In the genomic region with DNA sequence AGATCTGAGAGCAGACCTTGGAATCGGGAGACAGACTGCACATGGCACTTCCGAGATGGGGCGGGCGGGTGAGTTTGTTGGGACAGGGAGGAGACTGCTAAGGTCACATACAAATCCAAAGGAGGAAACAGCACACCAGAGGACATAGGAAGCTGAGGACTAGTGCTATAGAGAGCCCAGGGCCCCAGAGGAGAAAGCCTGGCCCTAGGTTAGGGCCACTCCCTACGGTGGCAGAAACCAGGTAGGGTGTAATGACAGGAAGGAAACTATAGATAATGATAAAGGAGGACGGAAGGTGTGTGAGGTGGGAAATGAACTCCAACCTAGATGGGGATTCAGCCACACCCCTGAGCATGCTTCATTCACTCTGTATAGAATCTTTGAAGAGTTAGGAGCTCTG, we compare ENCODE assay signal across 26 mouse cellular contexts. TPM values are rescaled to one million over a fixed set of nuclear protein-coding genes. Genes with fewer than 3 reads are reported as not detected.
A peak's percentile ranks its signal among the peaks of the same experiment; 100 is the strongest.
DNase-seq lines count a peak whose midpoint lies in the region; ATAC-seq and TF ChIP-seq lines count a peak whose summit lies in the region.
"Had no signal": no experiment of that assay in that cellular context is flagged by ENCODE, and none has a peak within 500 bp of the region (broad histone marks: within the 10 kb centered on the region; RNA-seq: fewer than 3 reads in every experiment).

No protein-coding gene starts in this region.

- no peak overlapping the region for H3K9ac ChIP-seq in heart, adult 2 months (ENCODE audit: low read depth, low read length)
- H3K9ac ChIP-seq in intestine, postnatal 0 days (ENCODE audit: low read depth, low read length) = no peak overlapping the region
- H3K9ac ChIP-seq in stomach, postnatal 0 days (ENCODE audit: low read length) = no peak overlapping the region
- no peak overlapping the region for H3K9ac ChIP-seq in neural tube, embryonic 15.5 days (replicated peaks)
- H3K9ac ChIP-seq: embryonic facial prominence, embryonic 13.5 days; embryonic facial prominence, embryonic 15.5 days; forebrain, embryonic 13.5 days; forebrain, embryonic 15.5 days had no signal

- intact Hi-C loops in heart, adult 2 months (cut with DNase I) = no loop called here

- TF ChIP-seq POLR2A in heart, adult 2 months (IDR thresholded peaks at IDR 0.05; ENCODE audit: insufficient read depth, low read depth, low read length) = no peak
- TF ChIP-seq POLR2A in small intestine, adult 2 months (IDR thresholded peaks at IDR 0.05; ENCODE audit: low read depth, low read length) = no peak

- WGBS in heart, embryonic 10.5 days = 75% methylated on average over 6 of the region's 6 CpGs
- 68% methylated on average over 6 of the region's 6 CpGs for WGBS in heart, adult 2 months
- WGBS in intestine, postnatal 0 days = 45% methylated on average over 6 of the region's 6 CpGs
- WGBS in small intestine, adult 2 months = 38% methylated on average over 6 of the region's 6 CpGs
- WGBS in stomach, postnatal 0 days = 68% methylated on average over 6 of the region's 6 CpGs
- 89% methylated on average over 6 of the region's 6 CpGs for WGBS in neural tube, embryonic 15.5 days

- DNase-seq in heart, embryonic 10.5 days (ENCODE audit: low spot score) = no peak
- DNase-seq in heart, adult 2 months = no peak
- DNase-seq in stomach, postnatal 0 days (ENCODE audit: low spot score) = no peak
- DNase-seq in cerebellum, postnatal 36 days = no peak
- DNase-seq: adrenal gland, adult 8-10 months; adrenal gland, postnatal 14 days; adrenal gland, postnatal 36 days; B cell, adult 2 months; cerebellum, adult 11-12 months; cerebellum, adult 9-10 months; cerebellum, postnatal 10 days; embryo, embryonic 11 days had no signal

- no peak for TF ChIP-seq EP300 in heart, adult 2 months (IDR thresholded peaks at IDR 0.05; ENCODE audit: insufficient read depth, low read depth, low read length)
- TF ChIP-seq EP300 in stomach, postnatal 0 days (optimal IDR thresholded peaks at IDR 0.05) = no peak

- no peak overlapping the region for H3K4me3 ChIP-seq in heart, embryonic 10.5 days
- no peak overlapping the region for H3K4me3 ChIP-seq in heart, adult 2 months
- no peak overlapping the region for H3K4me3 ChIP-seq in intestine, postnatal 0 days (ENCODE audit: low read depth, low read length)
- no peak overlapping the region for H3K4me3 ChIP-seq in small intestine, adult 2 months (ENCODE audit: low read depth, low read length)
- no peak overlapping the region for H3K4me3 ChIP-seq in stomach, postnatal 0 days (ENCODE audit: low read depth, low read length)
- H3K4me3 ChIP-seq in neural tube, embryonic 15.5 days (replicated peaks) = no peak overlapping the region
- H3K4me3 ChIP-seq: embryonic facial prominence, embryonic 13.5 days; embryonic facial prominence, embryonic 15.5 days; erythroblast, embryonic 14.5 days; forebrain, embryonic 13.5 days; forebrain, embryonic 15.5 days had no signal

- peak; percentile 72 for ATAC-seq in intestine, postnatal 0 days
- peak; percentile 40 for ATAC-seq in stomach, postnatal 0 days (ENCODE audit: low FRiP score, low TSS enrichment)
- ATAC-seq in neural tube, embryonic 15.5 days (ENCODE audit: low FRiP score) = no peak
- ATAC-seq in monocyte, adult 5-6 weeks (replicated peaks; ENCODE audit: insufficient number of reproducible peaks, low FRiP score, low TSS enrichment, poor library complexity, severe bottlenecking) = no peak
- ATAC-seq: activated CD4-positive, CD25-positive, alpha-beta regulatory T cell, adult 4 months; CD4-positive, CD25-positive, alpha-beta regulatory T cell, adult 4 months; forebrain, embryonic 13.5 days; forebrain, embryonic 15.5 days; Patski had no signal

- TF ChIP-seq CTCF in heart, adult 2 months (IDR thresholded peaks at IDR 0.05) = no peak
- no peak for TF ChIP-seq CTCF in intestine, postnatal 0 days (IDR thresholded peaks at IDR 0.05; ENCODE audit: low read depth)
- no peak for TF ChIP-seq CTCF in small intestine, adult 2 months (IDR thresholded peaks at IDR 0.05; ENCODE audit: extremely low read depth, insufficient read length, insufficient replicate concordance, low read depth, low read length)
- no peak for TF ChIP-seq CTCF in stomach, postnatal 0 days (IDR thresholded peaks at IDR 0.05; ENCODE audit: low read depth)

- no peaks in the 10 kb centered on the region for H3K79me2 ChIP-seq in heart, adult 2 months (replicated peaks; ENCODE audit: control insufficient read depth, insufficient read depth, low read length)

- H3K27ac ChIP-seq in heart, embryonic 10.5 days = peak overlapping the region; percentile 22; the same call in 1 of the 2 replicates
- no peak overlapping the region for H3K27ac ChIP-seq in heart, adult 2 months
- H3K27ac ChIP-seq in intestine, postnatal 0 days (ENCODE audit: low read depth, low read length) = no peak overlapping the region
- peak overlapping the region; percentile 19; the same call in 1 of the 2 replicates for H3K27ac ChIP-seq in small intestine, adult 2 months (ENCODE audit: insufficient read depth, low read depth, low read length)
- H3K27ac ChIP-seq in stomach, postnatal 0 days (replicated peaks) = no peak overlapping the region
- no peak overlapping the region for H3K27ac ChIP-seq in neural tube, embryonic 15.5 days (replicated peaks)
- H3K27ac ChIP-seq: embryonic facial prominence, embryonic 13.5 days; embryonic facial prominence, embryonic 15.5 days; forebrain, embryonic 13.5 days; forebrain, embryonic 15.5 days had no signal

- H3K27me3 ChIP-seq in heart, embryonic 10.5 days (ENCODE audit: insufficient read depth, poor library complexity, severe bottlenecking) = no peaks in the 10 kb centered on the region
- H3K27me3 ChIP-seq in heart, adult 2 months (ENCODE audit: control insufficient read depth, insufficient read depth, low read length) = no peaks in the 10 kb centered on the region
- H3K27me3 ChIP-seq in intestine, postnatal 0 days (replicated peaks; ENCODE audit: control insufficient read depth, insufficient read depth, low read length) = no peaks in the 10 kb centered on the region
- no peaks in the 10 kb centered on the region for H3K27me3 ChIP-seq in small intestine, adult 2 months (ENCODE audit: control insufficient read depth, insufficient read depth, low read length)
- no peaks in the 10 kb centered on the region for H3K27me3 ChIP-seq in stomach, postnatal 0 days (ENCODE audit: control insufficient read depth, insufficient read depth, low read length)
- no peaks in the 10 kb centered on the region for H3K27me3 ChIP-seq in neural tube, embryonic 15.5 days (replicated peaks)
- H3K27me3 ChIP-seq: CH12.LX; embryonic facial prominence, embryonic 13.5 days; embryonic facial prominence, embryonic 15.5 days; forebrain, embryonic 13.5 days; forebrain, embryonic 15.5 days; Patski had no signal

- peaks cover 36% of the 10 kb centered on the region for H3K4me1 ChIP-seq in heart, embryonic 10.5 days
- peaks cover 1% of the 10 kb centered on the region for H3K4me1 ChIP-seq in heart, adult 2 months (ENCODE audit: control insufficient read depth, insufficient read depth, low read length)
- H3K4me1 ChIP-seq in intestine, postnatal 0 days (replicated peaks; ENCODE audit: control insufficient read depth, insufficient read depth, low read length) = peaks cover 9% of the 10 kb centered on the region
- peaks cover 21% of the 10 kb centered on the region; the same call in 1 of the 2 replicates for H3K4me1 ChIP-seq in small intestine, adult 2 months (ENCODE audit: control insufficient read depth, insufficient read depth, insufficient read length, low read length)
- peaks cover 4% of the 10 kb centered on the region; the same call in 1 of the 2 replicates for H3K4me1 ChIP-seq in stomach, postnatal 0 days (replicated peaks; ENCODE audit: control insufficient read depth, insufficient read depth)
- peaks cover 12% of the 10 kb centered on the region for H3K4me1 ChIP-seq in neural tube, embryonic 15.5 days

- H3K36me3 ChIP-seq in heart, embryonic 10.5 days = peaks cover 24% of the 10 kb centered on the region
- no peaks in the 10 kb centered on the region for H3K36me3 ChIP-seq in heart, adult 2 months (ENCODE audit: control insufficient read depth, insufficient read depth, low read length)
- peaks cover 2% of the 10 kb centered on the region; the same call in 1 of the 2 replicates for H3K36me3 ChIP-seq in intestine, postnatal 0 days (ENCODE audit: control insufficient read depth, insufficient read depth)
- peaks cover 2% of the 10 kb centered on the region; the same call in 1 of the 2 replicates for H3K36me3 ChIP-seq in small intestine, adult 2 months (ENCODE audit: control insufficient read depth, insufficient read depth, low read length)
- peaks cover 5% of the 10 kb centered on the region; the same call in 1 of the 2 replicates for H3K36me3 ChIP-seq in stomach, postnatal 0 days (ENCODE audit: control insufficient read depth, insufficient read depth, low read length)
- peaks cover 41% of the 10 kb centered on the region for H3K36me3 ChIP-seq in neural tube, embryonic 15.5 days

- H3K4me2 ChIP-seq in intestine, postnatal 0 days (replicated peaks; ENCODE audit: low read depth) = no peak overlapping the region
- H3K4me2 ChIP-seq in stomach, postnatal 0 days (replicated peaks; ENCODE audit: low read depth) = no peak overlapping the region
- H3K4me2 ChIP-seq in neural tube, embryonic 15.5 days = no peak overlapping the region
- H3K4me2 ChIP-seq: embryonic facial prominence, embryonic 13.5 days; embryonic facial prominence, embryonic 15.5 days; forebrain, embryonic 13.5 days; forebrain, embryonic 15.5 days had no signal

- no peaks in the 10 kb centered on the region for H3K9me3 ChIP-seq in heart, embryonic 10.5 days
- no peaks in the 10 kb centered on the region for H3K9me3 ChIP-seq in intestine, postnatal 0 days (ENCODE audit: control insufficient read depth)
- H3K9me3 ChIP-seq in stomach, postnatal 0 days (ENCODE audit: control insufficient read depth, low read length) = no peaks in the 10 kb centered on the region
- no peaks in the 10 kb centered on the region for H3K9me3 ChIP-seq in neural tube, embryonic 15.5 days (replicated peaks)
- H3K9me3 ChIP-seq: embryonic facial prominence, embryonic 13.5 days; embryonic facial prominence, embryonic 15.5 days; forebrain, embryonic 13.5 days; forebrain, embryonic 15.5 days; G1E had no signal

RNA-seq across cellular contexts. Expression of a gene that starts 5.4 kb away (rescaled TPM):
- polyA plus RNA-seq in heart, embryonic 10.5 days (2016; fragmentation: Nextera tagmentation; extraction: Ambion mirVana) = 43.7 and 44.0 TPM in 2 replicates
- total RNA-seq in heart, adult 2 months (2021) = 1 to 10 TPM; 1.3 to 1.8 TPM
- 0.70 and 2.0 TPM in 2 replicates for polyA plus RNA-seq in heart, adult 2 months (2012; rRNA removed)
- polyA plus RNA-seq in intestine, postnatal 0 days (2015; fragmentation: Nextera tagmentation; extraction: Ambion mirVana) = 7.7 and 7.9 TPM in 2 replicates
- polyA plus RNA-seq in small intestine, adult 2 months (2012; rRNA removed) = 0.70 and 1.1 TPM in 2 replicates
- 7.9 and 8.6 TPM in 2 replicates for polyA plus RNA-seq in stomach, postnatal 0 days (2015; fragmentation: Nextera tagmentation; extraction: Ambion mirVana)
- 8.3 and 13.8 TPM in 2 replicates for polyA plus RNA-seq in neural tube, embryonic 15.5 days (2015; fragmentation: Nextera tagmentation; extraction: Ambion mirVana)
- total RNA-seq in monocyte, adult 5-6 weeks (2017) = 13.4 to 31.9 TPM (median 17.8 TPM) in 3 replicates

RNA-seq across cellular contexts. Expression of a gene that starts 20.5 kb away (rescaled TPM):
- polyA plus RNA-seq in heart, embryonic 10.5 days (2016; fragmentation: Nextera tagmentation; extraction: Ambion mirVana) = 42.1 and 46.2 TPM in 2 replicates
- 10 to 100 TPM; 19.8 to 23.6 TPM for total RNA-seq in heart, adult 2 months (2021)
- polyA plus RNA-seq in heart, adult 2 months (2012; rRNA removed) = 21.5 and 33.5 TPM in 2 replicates
- 25.1 and 25.3 TPM in 2 replicates for polyA plus RNA-seq in intestine, postnatal 0 days (2015; fragmentation: Nextera tagmentation; extraction: Ambion mirVana)
- 23.2 and 41.0 TPM in 2 replicates for polyA plus RNA-seq in small intestine, adult 2 months (2012; rRNA removed)
- polyA plus RNA-seq in stomach, postnatal 0 days (2015; fragmentation: Nextera tagmentation; extraction: Ambion mirVana) = 21.1 and 22.4 TPM in 2 replicates
- polyA plus RNA-seq in neural tube, embryonic 15.5 days (2015; fragmentation: Nextera tagmentation; extraction: Ambion mirVana) = 158 and 168 TPM in 2 replicates
- 33.9 to 42.9 TPM (median 39.3 TPM) in 3 replicates for total RNA-seq in monocyte, adult 5-6 weeks (2017)

Comparison
In these comparisons a context has a peak if more than half of its experiments do, and no peak if none do; other contexts are left out.
1. H3K27ac ChIP-seq: peak in heart, embryonic 10.5 days (single experiment) and small intestine, adult 2 months (single experiment); none in heart, adult 2 months (single experiment), intestine, postnatal 0 days (single experiment), stomach, postnatal 0 days (single experiment) and neural tube, embryonic 15.5 days (single experiment).
2. ATAC-seq: peak in intestine, postnatal 0 days (single experiment) and stomach, postnatal 0 days (single experiment); none in neural tube, embryonic 15.5 days (single experiment) and monocyte, adult 5-6 weeks (single experiment).